Mouse (Mus musculus) CH12.LX (cell line): ENCODE results near the gene Gdpd5.

Source experiments
- CTCF ChIP-seq, 2 experiments: IDR thresholded peaks in 1 of 2; conservative IDR thresholded peaks in 1 of 2; 2 replicates each; pipeline ENCODE4 v1.5.1; 2011 to 2012; ENCODE audit warnings: low read depth in 2 of 2, low read length in 2 of 2, improper control_type of control experiment in 1 of 2, inconsistent platforms in 1 of 2, mild to moderate bottlenecking in 1 of 2, moderate library complexity in 1 of 2
- ELF1 ChIP-seq: IDR thresholded peaks from 2 replicates; pipeline ENCODE4 v1.6.1; 2014; ENCODE audit warnings: low read depth, mild to moderate bottlenecking, inconsistent platforms, low read length, improper control_type of control experiment
- JUND ChIP-seq: conservative IDR thresholded peaks from 2 replicates; pipeline ENCODE4 v1.6.1; 2011; ENCODE audit warnings: low read depth, low read length, improper control_type of control experiment
- MAFK ChIP-seq: IDR thresholded peaks from 2 replicates; pipeline ENCODE4 v1.6.1; 2011; ENCODE audit warnings: low read length, improper control_type of control experiment; ENCODE audit not compliant: insufficient replicate concordance
- MAX ChIP-seq: IDR thresholded peaks from 2 replicates; pipeline ENCODE4 v1.6.1; 2011; ENCODE audit warnings: low read length, improper control_type of control experiment
- NRF1 ChIP-seq: IDR thresholded peaks from 2 replicates; pipeline ENCODE4 v1.6.1; 2014; ENCODE audit warnings: low read depth, mild to moderate bottlenecking, inconsistent platforms, low read length, improper control_type of control experiment, moderate library complexity
- POLR2A ChIP-seq: IDR thresholded peaks from 2 replicates; pipeline ENCODE4 v1.6.1; 2011; ENCODE audit warnings: low read depth, mild to moderate bottlenecking, improper control_type of control experiment, low read length
- SIN3A ChIP-seq: IDR thresholded peaks from 2 replicates; pipeline ENCODE4 v1.6.1; 2012; ENCODE audit warnings: low read length, improper control_type of control experiment, inconsistent platforms
- UBTF ChIP-seq: IDR thresholded peaks from 2 replicates; pipeline ENCODE4 v1.6.1; 2012; ENCODE audit warnings: low read depth, mild to moderate bottlenecking, inconsistent platforms, low read length, improper control_type of control experiment, moderate library complexity
- USF1 ChIP-seq: IDR thresholded peaks from 2 replicates; pipeline ENCODE4 v1.6.1; 2014; ENCODE audit warnings: low read depth, mild to moderate bottlenecking, inconsistent platforms, low read length, improper control_type of control experiment
- ZC3H11A ChIP-seq: IDR thresholded peaks from 2 replicates; pipeline ENCODE4 v1.6.1; 2012; ENCODE audit warnings: low read depth, mild to moderate bottlenecking, inconsistent platforms, low read length, improper control_type of control experiment

DNA sequence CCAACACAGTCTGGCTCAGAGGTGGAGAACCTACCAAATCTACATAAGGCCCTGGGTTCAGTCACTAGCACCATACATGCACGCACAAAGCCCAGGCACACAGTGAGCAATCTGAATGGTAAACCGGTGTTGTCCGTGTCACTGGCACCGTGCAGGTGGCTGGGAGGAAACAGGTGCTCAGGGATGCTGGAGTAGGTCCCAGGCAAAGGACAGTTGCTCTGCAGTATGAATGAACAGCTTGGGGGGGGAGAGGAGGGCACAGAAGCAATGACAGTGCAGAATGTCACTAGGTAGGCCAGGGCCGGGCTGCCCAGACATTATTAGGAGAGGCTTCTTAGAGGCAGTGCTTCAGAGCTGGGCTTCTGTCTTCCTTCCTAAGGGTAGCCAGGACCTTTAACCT lies 6.1 kb downstream of the Gdpd5 start:
- TF ChIP-seq UBTF (no peak), CTCF (conservative IDR thresholded peaks at IDR 0.05 in 1 of 2, IDR thresholded peaks at IDR 0.05 in 1 of 2; ENCODE audit: low read depth in 2 of 2, low read length in 2 of 2) (no peak), JUND (no peak), NRF1 (no peak), MAX (no peak), POLR2A (no peak), USF1 (no peak), ZC3H11A (no peak), MAFK (no peak), SIN3A (no peak), ELF1 (no peak)
